Mouse (Mus musculus) lung, embryonic 16.5 days (tissue): ENCODE measurements around the gene Dcakd. TPM values are rescaled to one million over a fixed set of nuclear protein-coding genes. Genes with fewer than 3 reads are reported as not detected.

Source experiments
- ATAC-seq: fragments of 200-750 bp; cut with Nextera tagmentation; 2 replicates; pipeline ENCODE4 v1.8.0; 2017; ENCODE audit warnings: low read depth, mild to moderate bottlenecking, moderate library complexity
- H3K27ac ChIP-seq: fragments of 300-500 bp; sonication (generic); 2 replicates; pipeline ENCODE4 v1.5.1; 2014; ENCODE audit warnings: mild to moderate bottlenecking, control low read depth, low read length
- H3K27me3 ChIP-seq: fragments of 300-500 bp; sonication (generic); 2 replicates; pipeline ENCODE4 v1.6.1; 2014; ENCODE audit warnings: low read depth, low read length, mixed read lengths; ENCODE audit not compliant: control insufficient read depth, insufficient read depth
- H3K36me3 ChIP-seq: fragments of 300-500 bp; sonication (generic); 2 replicates; pipeline ENCODE4 v1.6.1; 2014; ENCODE audit warnings: low read length; ENCODE audit not compliant: control insufficient read depth, insufficient read depth
- H3K4me1 ChIP-seq: fragments of 300-500 bp; sonication (generic); replicated peaks from 2 replicates; pipeline ENCODE4 v1.6.1; 2014; ENCODE audit warnings: low read length, mixed read lengths; ENCODE audit not compliant: control insufficient read depth, insufficient read depth
- H3K4me2 ChIP-seq: fragments of 300-500 bp; sonication (generic); 2 replicates; pipeline ENCODE4 v1.6.1; 2014; ENCODE audit warnings: low read depth, low read length, control low read depth
- H3K4me3 ChIP-seq: fragments of 300-500 bp; sonication (generic); 2 replicates; pipeline ENCODE4 v1.5.1; 2014; ENCODE audit warnings: mild to moderate bottlenecking, low read length, control low read depth
- H3K9ac ChIP-seq: fragments of 300-500 bp; sonication (generic); 2 replicates; pipeline ENCODE4 v1.6.1; 2014; ENCODE audit warnings: low read length, control low read depth
- H3K9me3 ChIP-seq: fragments of 300-500 bp; sonication (generic); 2 replicates; pipeline ENCODE4 v1.6.1; 2016; ENCODE audit warnings: low read length; ENCODE audit not compliant: control insufficient read depth
- WGBS: fragments of 180-500 bp; shearing (Covaris S2); extraction: QIAGEN DNeasy Blood & Tissue Kit; methylation state at CpG from one replicate; pipeline ENCODE4 v1.1.7; 2014; 5-methylcytosine and 5-hydroxymethylcytosine counted together
- microRNA-seq: library from miRNA; unstranded; fragments of <30 nt; microRNA quantifications from one replicate; pipeline ENCODE4, GENCODE M21; 2016
- polyA plus RNA-seq: library from polyadenylated mRNA; unstranded; fragments of >200 nt; fragmentation: Nextera tagmentation; extraction: Ambion mirVana; gene quantifications from 2 replicates; pipeline ENCODE4 v1.2.1, GENCODE M21; 2015

The Dcakd gene
- polyA plus RNA-seq, 1 experiment from 2014 or later = 161 TPM

DNA sequence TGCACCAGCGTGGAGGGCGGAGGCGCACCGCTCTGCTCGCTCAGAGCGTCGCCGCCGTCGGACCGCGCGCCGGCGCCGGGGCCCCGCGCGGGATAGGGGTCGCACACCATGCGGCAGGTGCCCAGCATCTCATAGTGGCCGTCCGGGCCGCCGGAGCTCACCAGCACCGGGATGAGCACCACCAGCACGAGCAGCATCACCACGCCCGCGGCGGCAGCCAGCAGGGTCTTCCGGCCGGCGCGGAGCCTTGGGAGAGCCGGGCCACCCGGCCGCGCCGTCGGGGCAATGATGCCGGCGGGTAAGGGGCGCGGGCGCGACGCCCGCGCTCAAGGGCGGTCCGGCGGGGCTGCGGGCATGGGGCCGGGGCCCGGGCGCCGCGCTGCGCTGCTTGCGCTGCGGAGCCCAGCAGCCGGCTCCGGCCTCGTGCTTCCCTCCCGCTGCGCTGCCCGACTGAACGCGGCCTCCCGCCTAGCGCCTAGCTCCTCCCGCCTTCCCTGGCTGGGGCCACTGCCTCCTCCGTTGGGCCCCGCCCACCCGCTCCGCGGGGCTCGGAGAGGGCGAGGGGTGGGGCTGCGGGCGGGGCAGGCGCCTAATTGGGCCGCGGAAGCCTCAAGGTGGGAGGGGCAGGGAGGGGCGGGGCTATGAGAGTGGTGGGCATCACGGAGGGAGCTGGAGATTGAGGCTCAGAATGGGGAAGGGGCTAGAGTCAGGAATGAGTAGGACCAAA, 81.7 kb downstream of the Dcakd start, which contains the start of gene C1ql1:
C1ql1 (minus strand) TSS at position 424 of the 727 bp plus-strand sequence.
- ATAC-seq = peak; percentile 98
- no peaks in the 10 kb centered on the region for H3K9me3 ChIP-seq
- H3K4me2 ChIP-seq = peak within 1 kb of the TSS; percentile 71
- H3K36me3 ChIP-seq = no peaks in the 10 kb centered on the region
- WGBS = under 1% methylated on average over 73 of the region's 87 CpGs
- peak within 1 kb of the TSS; percentile 44 for H3K4me3 ChIP-seq
- peak within 1 kb of the TSS; percentile 45 for H3K9ac ChIP-seq
- peaks cover 87% of the 10 kb centered on the region for H3K27me3 ChIP-seq
- H3K4me1 ChIP-seq = peaks cover 18% of the 10 kb centered on the region
- no peak within 1 kb of the TSS for H3K27ac ChIP-seq

DNA sequence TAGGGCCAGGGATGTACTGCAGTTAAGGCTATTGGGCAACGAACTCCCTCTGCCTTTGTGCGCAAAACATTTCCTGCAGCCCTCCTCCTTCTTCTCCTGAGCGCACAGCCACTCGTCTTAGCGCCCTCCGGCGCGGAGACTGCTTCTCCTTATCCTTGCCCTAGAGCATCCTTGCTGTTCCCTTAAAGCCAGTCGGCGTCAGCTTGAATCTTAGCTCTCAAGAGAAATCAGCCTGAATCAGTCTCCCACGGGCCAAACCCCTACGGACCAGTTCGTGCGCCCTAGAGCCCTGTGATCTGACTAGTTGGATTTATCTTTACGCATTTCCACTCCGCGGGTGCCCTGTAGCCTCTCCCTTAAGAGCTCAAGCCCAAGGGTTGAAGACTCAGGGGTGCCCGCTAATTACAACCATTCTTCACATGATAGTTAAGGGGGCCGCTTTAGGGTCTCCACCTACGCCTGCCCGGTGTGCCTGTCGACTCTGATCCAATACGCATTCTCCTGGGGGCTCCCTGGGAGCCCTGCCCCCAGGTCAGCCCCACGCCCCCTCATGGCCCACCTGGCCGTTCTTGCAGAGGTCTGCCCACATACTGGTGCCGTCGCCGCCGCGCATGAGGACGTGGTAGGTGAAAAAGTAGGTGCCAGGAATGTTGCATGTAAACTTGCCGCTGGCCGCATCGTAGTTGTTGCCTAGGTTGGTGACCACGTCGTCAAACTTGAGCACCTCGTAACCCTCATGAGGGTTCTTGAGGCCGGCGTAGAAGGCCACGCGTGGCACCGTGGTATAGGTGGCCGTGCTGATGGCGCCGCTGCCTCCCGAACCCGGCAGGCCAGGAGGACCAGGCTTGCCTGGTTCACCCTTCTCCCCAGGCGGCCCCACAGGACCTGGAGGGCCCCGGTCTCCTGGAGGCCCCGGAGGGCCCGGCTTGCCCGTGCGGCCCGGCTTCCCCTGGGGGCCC, 82.5 kb downstream of the Dcakd start:
- Histone ChIP-seq H3K9me3 (no peaks in the 10 kb centered on the region), H3K4me3 (peak overlapping the region; percentile 44), H3K4me2 (peak overlapping the region; percentile 71), H3K4me1 (peaks cover 18% of the 10 kb centered on the region), H3K27ac (no peak overlapping the region), H3K27me3 (peaks cover 80% of the 10 kb centered on the region), H3K36me3 (no peaks in the 10 kb centered on the region), H3K9ac (peak overlapping the region; percentile 45; the same call in 1 of the 2 replicates)
- ATAC-seq = no peak
- 2% methylated on average over 53 of the region's 54 CpGs for WGBS

Small RNAs within 50 kb of the gene (microRNA-seq; reads per million reads assigned to microRNA genes)
- not detected for gene Mir6931

Other genes starting within 250 kb of the Dcakd start
- 60.8 and 65.7 TPM in 2 replicates for gene Gjc1, start 208.6 kb downstream of the Dcakd start, polyA plus RNA-seq
- gene Higd1b, start 192.5 kb downstream of the Dcakd start, polyA plus RNA-seq = 51.5 and 56.7 TPM in 2 replicates
- 174 and 183 TPM in 2 replicates for gene Eftud2, start 147.3 kb downstream of the Dcakd start, polyA plus RNA-seq
- gene Ccdc103, start 147.1 kb downstream of the Dcakd start, polyA plus RNA-seq = 3.9 and 5.4 TPM in 2 replicates
- gene Fam187a, start 143.2 kb downstream of the Dcakd start, polyA plus RNA-seq = 0.09 TPM in 1 of 2 replicates, not detected in the other
- 0.18 and 0.63 TPM in 2 replicates for gene Gfap, start 127.4 kb downstream of the Dcakd start, polyA plus RNA-seq
- gene Kif18b, start 103.2 kb downstream of the Dcakd start, polyA plus RNA-seq = 13.7 and 14.0 TPM in 2 replicates
- gene C1ql1, start 81.6 kb downstream of the Dcakd start, polyA plus RNA-seq = 0.24 and 0.60 TPM in 2 replicates
- 63.4 and 64.7 TPM in 2 replicates for gene Nmt1, start 143 bp downstream of the Dcakd start, polyA plus RNA-seq
- 3.1 and 3.3 TPM in 2 replicates for gene Plcd3, start 73.3 kb upstream of the Dcakd start, polyA plus RNA-seq
- 22.8 and 28.7 TPM in 2 replicates for gene Acbd4, start 73.3 kb upstream of the Dcakd start, polyA plus RNA-seq
- gene Hexim1, start 87.9 kb upstream of the Dcakd start, polyA plus RNA-seq = 4.6 and 5.2 TPM in 2 replicates
- gene Hexim2, start 104.1 kb upstream of the Dcakd start, polyA plus RNA-seq = 8.7 and 10.1 TPM in 2 replicates
- 2.9 and 3.0 TPM in 2 replicates for gene Fmnl1, start 142.8 kb upstream of the Dcakd start, polyA plus RNA-seq
- gene 1700023F06Rik, start 180.2 kb upstream of the Dcakd start, polyA plus RNA-seq = 0.44 TPM in 2 replicates
- gene Spata32, start 190.1 kb upstream of the Dcakd start, polyA plus RNA-seq = not detected in 2 replicates
- gene Map3k14, start 239.1 kb upstream of the Dcakd start, polyA plus RNA-seq = 3.7 and 4.5 TPM in 2 replicates